Mouse (Mus musculus): ENCODE data around the gene Klc2. TPM values are rescaled to one million over a fixed set of nuclear protein-coding genes. Genes with fewer than 3 reads are reported as not detected.

The Klc2 gene
- polyA plus RNA-seq, 1 experiment from 2014 or later = 28.1 TPM

GRCm38 (mm10) chr19:5124055-5124614, 5.8 kb upstream of the Klc2 start:
- 69% methylated on average over 7 of the region's 7 CpGs for WGBS
- no peak overlapping the region for H3K4me2 ChIP-seq
- no peak overlapping the region for H3K4me3 ChIP-seq (replicated peaks)
- H3K27ac ChIP-seq = no peak overlapping the region
- no peaks in the 10 kb centered on the region for H3K9me3 ChIP-seq
- H3K36me3 ChIP-seq = no peaks in the 10 kb centered on the region
- no peak overlapping the region for H3K9ac ChIP-seq (replicated peaks)
- ATAC-seq (ENCODE audit: insufficient number of reproducible peaks, insufficient read depth, low FRiP score, low TSS enrichment, low read depth) = no peak
- no peaks in the 10 kb centered on the region for H3K27me3 ChIP-seq
- peaks cover under 1% of the 10 kb centered on the region; the same call in 1 of the 2 replicates for H3K4me1 ChIP-seq (replicated peaks)

GRCm38 (mm10) chr19:5123241-5123640, 4.9 kb upstream of the Klc2 start:
- peaks cover 8% of the 10 kb centered on the region for H3K4me1 ChIP-seq (replicated peaks)
- ATAC-seq (ENCODE audit: insufficient number of reproducible peaks, insufficient read depth, low FRiP score, low TSS enrichment, low read depth) = no peak
- no peaks in the 10 kb centered on the region for H3K36me3 ChIP-seq
- no peak overlapping the region for H3K4me3 ChIP-seq (replicated peaks)
- H3K9me3 ChIP-seq = no peaks in the 10 kb centered on the region
- no peak overlapping the region for H3K27ac ChIP-seq
- 86% methylated on average over 3 of the region's 3 CpGs for WGBS
- H3K27me3 ChIP-seq = no peaks in the 10 kb centered on the region; the same call in 1 of the 2 replicates
- H3K9ac ChIP-seq (replicated peaks) = no peak overlapping the region
- H3K4me2 ChIP-seq = no peak overlapping the region

GRCm38 (mm10) chr19:5122492-5122891, 4.1 kb upstream of the Klc2 start:
- H3K36me3 ChIP-seq = no peaks in the 10 kb centered on the region
- no peak for ATAC-seq (ENCODE audit: insufficient number of reproducible peaks, insufficient read depth, low FRiP score, low TSS enrichment, low read depth)
- H3K4me2 ChIP-seq = no peak overlapping the region
- no peaks in the 10 kb centered on the region; the same call in 1 of the 2 replicates for H3K27me3 ChIP-seq
- no peak overlapping the region for H3K9ac ChIP-seq (replicated peaks)
- WGBS = 81% methylated on average over 10 of the region's 10 CpGs
- H3K4me1 ChIP-seq (replicated peaks) = peaks cover 8% of the 10 kb centered on the region
- no peak overlapping the region for H3K4me3 ChIP-seq (replicated peaks)
- H3K9me3 ChIP-seq = no peaks in the 10 kb centered on the region
- H3K27ac ChIP-seq = no peak overlapping the region

- peak; percentile 88 for ATAC-seq (ENCODE audit: insufficient number of reproducible peaks, insufficient read depth, low FRiP score, low TSS enrichment, low read depth)
- no peaks in the 10 kb centered on the region for H3K9me3 ChIP-seq
- H3K27me3 ChIP-seq = no peaks in the 10 kb centered on the region; the same call in 1 of the 2 replicates
- peak overlapping the region; percentile 93 for H3K4me2 ChIP-seq
- peaks cover 18% of the 10 kb centered on the region for H3K4me1 ChIP-seq (replicated peaks)
- H3K9ac ChIP-seq (replicated peaks) = peak overlapping the region; percentile 81
- H3K27ac ChIP-seq = peak overlapping the region; percentile 94
- WGBS = under 1% methylated on average over 82 of the region's 83 CpGs
- peaks cover 19% of the 10 kb centered on the region for H3K36me3 ChIP-seq
- H3K4me3 ChIP-seq (replicated peaks) = peak overlapping the region; percentile 83
Measured at GRCm38 (mm10) chr19:5117494-5118383, 621 bp downstream of the Klc2 start.

- H3K36me3 ChIP-seq = peaks cover 59% of the 10 kb centered on the region
- ATAC-seq (ENCODE audit: insufficient number of reproducible peaks, insufficient read depth, low FRiP score, low TSS enrichment, low read depth) = no peak
Measured at GRCm38 (mm10) chr19:5113783-5114182, 4.6 kb downstream of the Klc2 start.

GRCm38 (mm10) chr19:5109659-5110453, 8.5 kb downstream of the Klc2 start:
- Histone ChIP-seq H3K4me1 (replicated peaks) (peaks cover 14% of the 10 kb centered on the region), H3K4me2 (no peak overlapping the region), H3K4me3 (replicated peaks) (no peak overlapping the region), H3K36me3 (peaks cover 73% of the 10 kb centered on the region), H3K9ac (replicated peaks) (no peak overlapping the region), H3K9me3 (no peaks in the 10 kb centered on the region), H3K27me3 (no peaks in the 10 kb centered on the region), H3K27ac (no peak overlapping the region)
- 74% methylated on average over 19 of the region's 19 CpGs for WGBS
- no peak for ATAC-seq (ENCODE audit: insufficient number of reproducible peaks, insufficient read depth, low FRiP score, low TSS enrichment, low read depth)

More at GRCm38 (mm10) chr19:5113783-5114182, 4.6 kb downstream of the Klc2 start:
- H3K4me3 ChIP-seq (replicated peaks) = no peak overlapping the region
- no peak overlapping the region for H3K4me2 ChIP-seq
- peaks cover 14% of the 10 kb centered on the region for H3K4me1 ChIP-seq (replicated peaks)
- H3K9me3 ChIP-seq = no peaks in the 10 kb centered on the region
- 95% methylated on average over 7 of the region's 7 CpGs for WGBS
- no peak overlapping the region for H3K9ac ChIP-seq (replicated peaks)
- H3K27ac ChIP-seq = no peak overlapping the region
- no peaks in the 10 kb centered on the region for H3K27me3 ChIP-seq

- no peak for ATAC-seq (ENCODE audit: insufficient number of reproducible peaks, insufficient read depth, low FRiP score, low TSS enrichment, low read depth)
- H3K9me3 ChIP-seq = no peaks in the 10 kb centered on the region
- 65% methylated on average over 4 of the region's 4 CpGs for WGBS
- H3K27ac ChIP-seq = no peak overlapping the region
- no peaks in the 10 kb centered on the region for H3K27me3 ChIP-seq
- no peak overlapping the region for H3K4me3 ChIP-seq (replicated peaks)
- H3K36me3 ChIP-seq = peaks cover 75% of the 10 kb centered on the region
- no peak overlapping the region; the same call in 1 of the 2 replicates for H3K9ac ChIP-seq (replicated peaks)
- H3K4me1 ChIP-seq (replicated peaks) = peaks cover 15% of the 10 kb centered on the region
- H3K4me2 ChIP-seq = no peak overlapping the region
Measured at GRCm38 (mm10) chr19:5108702-5109101, 9.7 kb downstream of the Klc2 start.

GRCm38 (mm10) chr19:5108271-5108575, 10.1 kb downstream of the Klc2 start:
- H3K27ac ChIP-seq = no peak overlapping the region

GRCm38 (mm10) chr19:5107556-5108270, 10.6 kb downstream of the Klc2 start:
- H3K9me3 ChIP-seq = no peaks in the 10 kb centered on the region
- H3K27me3 ChIP-seq = no peaks in the 10 kb centered on the region
- no peak overlapping the region for H3K27ac ChIP-seq
- H3K9ac ChIP-seq (replicated peaks) = no peak overlapping the region
- 75% methylated on average over 18 of the region's 18 CpGs for WGBS
- H3K4me3 ChIP-seq (replicated peaks) = no peak overlapping the region
- no peak for ATAC-seq (ENCODE audit: insufficient number of reproducible peaks, insufficient read depth, low FRiP score, low TSS enrichment, low read depth)
- H3K36me3 ChIP-seq = peaks cover 75% of the 10 kb centered on the region
- H3K4me1 ChIP-seq (replicated peaks) = peaks cover 15% of the 10 kb centered on the region
- H3K4me2 ChIP-seq = peak overlapping the region; percentile 94; the same call in 1 of the 2 replicates

More at GRCm38 (mm10) chr19:5108271-5108575, 10.1 kb downstream of the Klc2 start:
- no peak for ATAC-seq (ENCODE audit: insufficient number of reproducible peaks, insufficient read depth, low FRiP score, low TSS enrichment, low read depth)
- no peak overlapping the region; the same call in 1 of the 2 replicates for H3K9ac ChIP-seq (replicated peaks)
- H3K27me3 ChIP-seq = no peaks in the 10 kb centered on the region
- WGBS = 34% methylated on average over 5 of the region's 5 CpGs
- peaks cover 15% of the 10 kb centered on the region for H3K4me1 ChIP-seq (replicated peaks)
- H3K9me3 ChIP-seq = no peaks in the 10 kb centered on the region
- no peak overlapping the region for H3K4me3 ChIP-seq (replicated peaks)
- no peak overlapping the region for H3K4me2 ChIP-seq
- H3K36me3 ChIP-seq = peaks cover 75% of the 10 kb centered on the region

- H3K4me1 ChIP-seq (replicated peaks) = peaks cover 15% of the 10 kb centered on the region
- H3K27ac ChIP-seq = peak within 1 kb of the TSS; percentile 95
- H3K27me3 ChIP-seq = no peaks in the 10 kb centered on the region
- H3K4me2 ChIP-seq = peak within 1 kb of the TSS; percentile 94
- ATAC-seq (ENCODE audit: insufficient number of reproducible peaks, insufficient read depth, low FRiP score, low TSS enrichment, low read depth) = peak; percentile 87
- peak within 1 kb of the TSS; percentile 78 for H3K4me3 ChIP-seq (replicated peaks)
- 0% methylated on average over 39 of the region's 46 CpGs for WGBS
- peaks cover 75% of the 10 kb centered on the region for H3K36me3 ChIP-seq
- peak within 1 kb of the TSS; percentile 89 for H3K9ac ChIP-seq (replicated peaks)
- no peaks in the 10 kb centered on the region for H3K9me3 ChIP-seq
Measured at GRCm38 (mm10) chr19:5106731-5107191, 11.6 kb downstream of the Klc2 start, which contains the start of gene Rab1b. Rab1b (minus strand) TSS chr19:5107072.
